ENCODE assay signal across 15 mouse cellular contexts in genomic region chr3:62324708-62325107, GRCm38 (mm10). TPM values are rescaled to one million over a fixed set of nuclear protein-coding genes. Genes with fewer than 3 reads are reported as not detected.
"Had no signal": no experiment of that assay in that cellular context is flagged by ENCODE, and none has a peak within 500 bp of the region (broad histone marks: within the 10 kb centered on the region; RNA-seq: fewer than 3 reads in every experiment).

No protein-coding gene starts in this region.

- DNase-seq: kidney, adult 8-10 months; kidney, postnatal 25 days; lung, embryonic 14.5 days; lung, postnatal 10 days; thymus, postnatal 4 days had no signal

- H3K4me3 ChIP-seq: left cerebral cortex, adult 2 months; limb, embryonic 10.5 days; liver, embryonic 15.5 days; megakaryocyte, embryonic 14.5 days; myocyte; neural tube, embryonic 13.5 days had no signal

- H3K4me2 ChIP-seq: liver, embryonic 11.5 days; liver, embryonic 15.5 days; lung, embryonic 14.5 days; neural tube, embryonic 13.5 days had no signal

- H3K36me3 ChIP-seq: limb, embryonic 10.5 days; liver, embryonic 15.5 days; neural tube, embryonic 13.5 days had no signal

- ATAC-seq: intestine, postnatal 0 days had no signal

- H3K27ac ChIP-seq: left cerebral cortex, adult 2 months; limb, embryonic 10.5 days; liver, embryonic 15.5 days; macrophage; neural tube, embryonic 13.5 days; stomach, postnatal 0 days had no signal

- H3K9me3 ChIP-seq: limb, embryonic 10.5 days; liver, embryonic 15.5 days; megakaryocyte, embryonic 14.5 days; neural tube, embryonic 13.5 days had no signal

- H3K27me3 ChIP-seq: liver, embryonic 15.5 days; megakaryocyte, embryonic 14.5 days; neural tube, embryonic 13.5 days had no signal

- H3K4me1 ChIP-seq: limb, embryonic 10.5 days; liver, embryonic 15.5 days; megakaryocyte, embryonic 14.5 days; neural tube, embryonic 13.5 days had no signal

- H3K9ac ChIP-seq: liver, embryonic 15.5 days; lung, embryonic 14.5 days; neural tube, embryonic 13.5 days had no signal

RNA-seq across cellular contexts. Expression of gene Arhgef26, which starts 13.4 kb away (rescaled TPM):
- polyA plus RNA-seq: macrophage had no signal
